In genomic region chr8:84937620-84938485, GRCm38 (mm10) we compare ENCODE assay signal across 9 mouse cellular contexts. TPM values are rescaled to one million over a fixed set of nuclear protein-coding genes. Genes with fewer than 3 reads are reported as not detected.
A peak's percentile ranks its signal among the peaks of the same experiment; 100 is the strongest.
DNase-seq lines count a peak whose midpoint lies in the region; ATAC-seq and TF ChIP-seq lines count a peak whose summit lies in the region.
"Had no signal": no experiment of that assay in that cellular context is flagged by ENCODE, and none has a peak within 500 bp of the region (broad histone marks: within the 10 kb centered on the region; RNA-seq: fewer than 3 reads in every experiment).

No protein-coding gene starts in this region.

- WGBS in cerebellum, adult 2 months, result 48% methylated on average over 13 of the region's 13 CpGs
- WGBS in neural tube, embryonic 11.5 days, result 65% methylated on average over 13 of the region's 13 CpGs
- 41% methylated on average over 13 of the region's 13 CpGs for whole genome bisulfite sequencing in liver, embryonic 13.5 days (ENCODE audit: insufficient replicate concordance)
- WGBS in stomach, postnatal 0 days, result 59% methylated on average over 12 of the region's 13 CpGs

- peak overlapping the region; percentile 77 for H3K27ac ChIP-seq in cerebellum, adult 2 months (ENCODE audit: insufficient read depth, low read length)
- H3K27ac ChIP-seq in neural tube, embryonic 11.5 days (ENCODE audit: low read depth, low read length), result no peak overlapping the region
- H3K27ac ChIP-seq in liver, embryonic 13.5 days, result no peak overlapping the region
- H3K27ac ChIP-seq in stomach, postnatal 0 days (replicated peaks), result no peak overlapping the region

- peak overlapping the region; percentile 95 for H3K4me3 ChIP-seq in cerebellum, adult 2 months (replicated peaks; ENCODE audit: insufficient read depth, low read depth, low read length)
- H3K4me3 ChIP-seq in neural tube, embryonic 11.5 days (ENCODE audit: low read depth, low read length), result no peak overlapping the region; the same call in 1 of the 2 replicates
- H3K4me3 ChIP-seq in liver, embryonic 13.5 days (replicated peaks), result peak overlapping the region; percentile 53; the same call in 1 of the 2 replicates
- no peak overlapping the region for H3K4me3 ChIP-seq in stomach, postnatal 0 days (ENCODE audit: low read depth, low read length)

- peak overlapping the region; percentile 69 for H3K4me2 ChIP-seq in neural tube, embryonic 11.5 days (ENCODE audit: low read depth)
- peak overlapping the region; percentile 72 for H3K4me2 ChIP-seq in liver, embryonic 13.5 days
- H3K4me2 ChIP-seq in stomach, postnatal 0 days (replicated peaks; ENCODE audit: low read depth), result peak overlapping the region; percentile 58; the same call in 1 of the 2 replicates

- peaks cover 17% of the 10 kb centered on the region for H3K4me1 ChIP-seq in cerebellum, adult 2 months (ENCODE audit: control insufficient read depth, insufficient read depth, low read length)
- H3K4me1 ChIP-seq in neural tube, embryonic 11.5 days (ENCODE audit: control insufficient read depth, insufficient read depth, low read length), result peaks cover 16% of the 10 kb centered on the region
- H3K4me1 ChIP-seq in liver, embryonic 13.5 days (replicated peaks), result peaks cover 36% of the 10 kb centered on the region
- 0 out of 2 replicates have a peak, but pooled peaks cover 2% of the 10 kb centered on the region for H3K4me1 ChIP-seq in stomach, postnatal 0 days (replicated peaks; ENCODE audit: control insufficient read depth, insufficient read depth)

- TF ChIP-seq EP300 in stomach, postnatal 0 days (optimal IDR thresholded peaks at IDR 0.05), result no peak

- TF ChIP-seq CTCF in cerebellum, adult 2 months (IDR thresholded peaks at IDR 0.05; ENCODE audit: borderline replicate concordance, insufficient read depth, low read depth, low read length), result no peak; the same call in 1 of the 2 replicates
- no peak for TF ChIP-seq CTCF in stomach, postnatal 0 days (IDR thresholded peaks at IDR 0.05; ENCODE audit: low read depth)

- no peaks in the 10 kb centered on the region for H3K27me3 ChIP-seq in cerebellum, adult 2 months (ENCODE audit: control insufficient read depth, insufficient read depth, low read length)
- peaks cover 35% of the 10 kb centered on the region for H3K27me3 ChIP-seq in neural tube, embryonic 11.5 days (ENCODE audit: control insufficient read depth, insufficient read depth, low read length)
- H3K27me3 ChIP-seq in liver, embryonic 13.5 days, result peaks cover 94% of the 10 kb centered on the region
- H3K27me3 ChIP-seq in stomach, postnatal 0 days (ENCODE audit: control insufficient read depth, insufficient read depth, low read length), result peaks cover 15% of the 10 kb centered on the region; the same call in 1 of the 2 replicates

- H3K9ac ChIP-seq in neural tube, embryonic 11.5 days (ENCODE audit: low read length), result no peak overlapping the region
- H3K9ac ChIP-seq in liver, embryonic 13.5 days, result no peak overlapping the region
- no peak overlapping the region for H3K9ac ChIP-seq in stomach, postnatal 0 days (ENCODE audit: low read length)

- no peak for DNase-seq in cerebellum, adult 2 months
- DNase-seq in cerebellum, adult 11 months, result no peak
- no peak for DNase-seq in neural tube, embryonic 11.5 days (ENCODE audit: low spot score)
- no peak for DNase-seq in neural tube, embryonic 10.5 days (ENCODE audit: extremely low spot score, low spot score)
- no peak for DNase-seq in liver, embryonic 13.5 days
- no peak for DNase-seq in stomach, postnatal 0 days (ENCODE audit: low spot score)
- no peak for DNase-seq in cerebellum, adult 8-10 months
- DNase-seq in urinary bladder, postnatal 10 days (ENCODE audit: low spot score), result no peak

- no peak for TF ChIP-seq POLR2A in cerebellum, adult 2 months (IDR thresholded peaks at IDR 0.05; ENCODE audit: borderline replicate concordance, insufficient read depth, low read length)

- H3K9me3 ChIP-seq in neural tube, embryonic 11.5 days (ENCODE audit: control insufficient read depth, low read length), result no peaks in the 10 kb centered on the region
- H3K9me3 ChIP-seq in liver, embryonic 13.5 days (replicated peaks), result no peaks in the 10 kb centered on the region
- H3K9me3 ChIP-seq in stomach, postnatal 0 days (ENCODE audit: control insufficient read depth, low read length), result no peaks in the 10 kb centered on the region

- ATAC-seq in neural tube, embryonic 11.5 days (ENCODE audit: insufficient read depth, low FRiP score, low TSS enrichment), result no peak
- peak; percentile 49; the same call in 1 of the 2 replicates for ATAC-seq in liver, embryonic 13.5 days (ENCODE audit: low read depth)
- ATAC-seq in stomach, postnatal 0 days (ENCODE audit: low FRiP score, low TSS enrichment), result no peak
- ATAC-seq: activated CD4-positive, CD25-positive, alpha-beta regulatory T cell, adult 4 months had no signal

- H3K36me3 ChIP-seq in neural tube, embryonic 11.5 days (ENCODE audit: control insufficient read depth, insufficient read depth, low read length), result no peaks in the 10 kb centered on the region
- no peaks in the 10 kb centered on the region for H3K36me3 ChIP-seq in liver, embryonic 13.5 days
- no peaks in the 10 kb centered on the region for H3K36me3 ChIP-seq in stomach, postnatal 0 days (ENCODE audit: control insufficient read depth, insufficient read depth, low read length)

RNA-seq across cellular contexts. Expression of gene Mast1, which starts 0.7 kb away (rescaled TPM):
- polyA plus RNA-seq in cerebellum, adult 2 months (2012; rRNA removed), result 115 and 129 TPM in 2 replicates
- 13.8 and 14.6 TPM in 2 replicates for polyA plus RNA-seq in neural tube, embryonic 11.5 days (2014; fragmentation: Nextera tagmentation; extraction: Ambion mirVana)
- polyA plus RNA-seq in liver, embryonic 13.5 days (2015; fragmentation: Nextera tagmentation; extraction: Ambion mirVana), result 0.12 and 0.13 TPM in 2 replicates
- 0.87 and 1.1 TPM in 2 replicates for polyA plus RNA-seq in stomach, postnatal 0 days (2015; fragmentation: Nextera tagmentation; extraction: Ambion mirVana)

RNA-seq across cellular contexts. Expression of gene Rtbdn, which starts 8.9 kb away (rescaled TPM):
- 6.8 and 7.9 TPM in 2 replicates for polyA plus RNA-seq in cerebellum, adult 2 months (2012; rRNA removed)
- polyA plus RNA-seq in neural tube, embryonic 11.5 days (2014; fragmentation: Nextera tagmentation; extraction: Ambion mirVana), result 0.25 TPM in 1 of 2 replicates, not detected in the other
- polyA plus RNA-seq in liver, embryonic 13.5 days (2015; fragmentation: Nextera tagmentation; extraction: Ambion mirVana), result 0.33 and 0.56 TPM in 2 replicates
- 0.05 and 0.13 TPM in 2 replicates for polyA plus RNA-seq in stomach, postnatal 0 days (2015; fragmentation: Nextera tagmentation; extraction: Ambion mirVana)
- polyA plus RNA-seq: activated CD4-positive, CD25-positive, alpha-beta regulatory T cell, adult 4 months had no signal

RNA-seq across cellular contexts. Expression of gene Dnase2a, which starts 29.5 kb away (rescaled TPM):
- 9.1 and 10.5 TPM in 2 replicates for polyA plus RNA-seq in cerebellum, adult 2 months (2012; rRNA removed)
- 4.0 and 4.9 TPM in 2 replicates for polyA plus RNA-seq in neural tube, embryonic 11.5 days (2014; fragmentation: Nextera tagmentation; extraction: Ambion mirVana)
- polyA plus RNA-seq in liver, embryonic 13.5 days (2015; fragmentation: Nextera tagmentation; extraction: Ambion mirVana), result 9.3 and 10.4 TPM in 2 replicates
- polyA plus RNA-seq in stomach, postnatal 0 days (2015; fragmentation: Nextera tagmentation; extraction: Ambion mirVana), result 15.9 and 17.4 TPM in 2 replicates

RNA-seq across cellular contexts. Expression of gene Gm49661, which starts 31.4 kb away (rescaled TPM):
- not detected in 2 replicates for polyA plus RNA-seq in cerebellum, adult 2 months (2012; rRNA removed)
- polyA plus RNA-seq in neural tube, embryonic 11.5 days (2014; fragmentation: Nextera tagmentation; extraction: Ambion mirVana), result not detected in 2 replicates
- polyA plus RNA-seq in liver, embryonic 13.5 days (2015; fragmentation: Nextera tagmentation; extraction: Ambion mirVana), result not detected in 2 replicates
- not detected in 2 replicates for polyA plus RNA-seq in stomach, postnatal 0 days (2015; fragmentation: Nextera tagmentation; extraction: Ambion mirVana)
- polyA plus RNA-seq: activated CD4-positive, CD25-positive, alpha-beta regulatory T cell, adult 4 months had no signal

RNA-seq across cellular contexts. Expression of gene Prdx2, which starts 31.5 kb away (rescaled TPM):
- 345 and 351 TPM in 2 replicates for polyA plus RNA-seq in cerebellum, adult 2 months (2012; rRNA removed)
- polyA plus RNA-seq in neural tube, embryonic 11.5 days (2014; fragmentation: Nextera tagmentation; extraction: Ambion mirVana), result 1,335 and 1,358 TPM in 2 replicates
- polyA plus RNA-seq in liver, embryonic 13.5 days (2015; fragmentation: Nextera tagmentation; extraction: Ambion mirVana), result 1,982 and 2,114 TPM in 2 replicates
- polyA plus RNA-seq in stomach, postnatal 0 days (2015; fragmentation: Nextera tagmentation; extraction: Ambion mirVana), result 370 and 376 TPM in 2 replicates

Comparison
In these comparisons a context has a peak if more than half of its experiments do, and no peak if none do; other contexts are left out.
1. H3K4me3 ChIP-seq: peak in cerebellum, adult 2 months (single experiment) and liver, embryonic 13.5 days (single experiment); none in neural tube, embryonic 11.5 days (single experiment) and stomach, postnatal 0 days (single experiment).
2. Peak in every context shown above with its lines, with median percentiles within 50 percentile points of each other: H3K4me2 ChIP-seq.